Mouse (Mus musculus) heart, adult 11 months (tissue): ENCODE results near the gene Cirbp.

Experiments used
- DNase-seq: peaks from one replicate; pipeline ENCODE4 v3.0.0; 2022

Cirbp gene

GRCm38 (mm10) chr10:80151211-80152034, 14.4 kb upstream of the Cirbp start:
- peak; percentile 99 for DNase-seq

GRCm38 (mm10) chr10:80152071-80152872, 13.5 kb upstream of the Cirbp start:
- peak; percentile 98 for DNase-seq

GRCm38 (mm10) chr10:80152873-80153260, 12.9 kb upstream of the Cirbp start:
- peak; percentile 97 for DNase-seq

GRCm38 (mm10) chr10:80153713-80154112, 12.1 kb upstream of the Cirbp start:
- peak; percentile 94 for DNase-seq

GRCm38 (mm10) chr10:80154384-80154783, 11.4 kb upstream of the Cirbp start:
- no peak for DNase-seq

GRCm38 (mm10) chr10:80155277-80155676, 10.5 kb upstream of the Cirbp start:
- no peak for DNase-seq

- DNase-seq: peak; percentile 93
These were observed 9.6 kb upstream of the Cirbp start for GRCm38 (mm10) chr10:80156002-80156751.

GRCm38 (mm10) chr10:80156752-80157053, 9.1 kb upstream of the Cirbp start:
- peak; percentile 99 for DNase-seq

- DNase-seq: peak; percentile 94
These were observed 8.4 kb upstream of the Cirbp start for GRCm38 (mm10) chr10:80157141-80157929.

- DNase-seq: peak; percentile 99
These were observed 7.3 kb upstream of the Cirbp start for GRCm38 (mm10) chr10:80158307-80158986.

GRCm38 (mm10) chr10:80159021-80159560, 6.7 kb upstream of the Cirbp start:
- DNase-seq: peak; percentile 98

GRCm38 (mm10) chr10:80159561-80160454, 6.0 kb upstream of the Cirbp start:
- peak; percentile 100 for DNase-seq

- DNase-seq: peak; percentile 99
These were observed 5.1 kb upstream of the Cirbp start for GRCm38 (mm10) chr10:80160455-80161371.

- peak; percentile 98 for DNase-seq
These were observed 4.1 kb upstream of the Cirbp start for GRCm38 (mm10) chr10:80161522-80162242.

GRCm38 (mm10) chr10:80162243-80162608, 3.6 kb upstream of the Cirbp start:
- peak; percentile 93 for DNase-seq

- DNase-seq: peak; percentile 96
These were observed 3.0 kb upstream of the Cirbp start for GRCm38 (mm10) chr10:80162716-80163299.

GRCm38 (mm10) chr10:80163721-80164120, 2.1 kb upstream of the Cirbp start:
- peak; percentile 97 for DNase-seq
